Mouse (Mus musculus) limb, embryonic 12.5 days (tissue): Measurements from ENCODE around the gene Rergl. TPM values are rescaled to one million over a fixed set of nuclear protein-coding genes. Genes with fewer than 3 reads are reported as not detected.

ENCODE experiments used
- ATAC-seq: fragments of 200-750 bp; cut with Nextera tagmentation; 2 replicates; pipeline ENCODE4 v1.8.0; 2017; ENCODE audit warnings: low read depth, moderate TSS enrichment; ENCODE audit not compliant: insufficient number of reproducible peaks, insufficient read depth, low FRiP score, low TSS enrichment
- H3K27ac ChIP-seq: fragments of 300-500 bp; sonication (generic); 2 replicates; pipeline ENCODE4 v1.5.1; 2016; ENCODE audit warnings: mild to moderate bottlenecking, moderate library complexity
- H3K27me3 ChIP-seq: fragments of 300-500 bp; sonication (generic); 2 replicates; pipeline ENCODE4 v1.6.1; 2016; ENCODE audit warnings: mild to moderate bottlenecking, moderate library complexity
- H3K36me3 ChIP-seq: fragments of 300-500 bp; sonication (generic); 2 replicates; pipeline ENCODE4 v1.6.1; 2016; ENCODE audit warnings: mild to moderate bottlenecking, moderate library complexity
- H3K4me1 ChIP-seq: fragments of 300-500 bp; sonication (generic); replicated peaks from 2 replicates; pipeline ENCODE4 v1.6.1; 2016
- H3K4me2 ChIP-seq: fragments of 300-500 bp; sonication (generic); 2 replicates; pipeline ENCODE4 v1.6.1; 2016; ENCODE audit warnings: mild to moderate bottlenecking, moderate library complexity
- H3K4me3 ChIP-seq: fragments of 300-500 bp; sonication (generic); replicated peaks from 2 replicates; pipeline ENCODE4 v1.5.1; 2016; ENCODE audit warnings: mild to moderate bottlenecking
- H3K9ac ChIP-seq: fragments of 300-500 bp; sonication (generic); replicated peaks from 2 replicates; pipeline ENCODE4 v1.6.1; 2016; ENCODE audit warnings: mild to moderate bottlenecking, moderate library complexity
- H3K9me3 ChIP-seq: fragments of 300-500 bp; sonication (generic); 2 replicates; pipeline ENCODE4 v1.6.1; 2016; ENCODE audit warnings: mild to moderate bottlenecking, moderate library complexity
- WGBS: fragments of 180-500 bp; shearing (Covaris S2); methylation state at CpG from one replicate; pipeline ENCODE4 v1.1.7; 2016; 5-methylcytosine and 5-hydroxymethylcytosine counted together
- polyA plus RNA-seq: library from polyadenylated mRNA; unstranded; fragments of >200 nt; fragmentation: Nextera tagmentation; extraction: Ambion mirVana; gene quantifications from 2 replicates; pipeline ENCODE4 v1.2.1, GENCODE M21; 2016

The Rergl gene
- not detected in 2 replicates for polyA plus RNA-seq

- H3K9ac ChIP-seq: no peak within 1 kb of the TSS
- ATAC-seq: no peak
- H3K27me3 ChIP-seq: no peaks in the 10 kb centered on the region
- no peaks in the 10 kb centered on the region for H3K9me3 ChIP-seq
- H3K4me1 ChIP-seq: no peaks in the 10 kb centered on the region
- H3K4me3 ChIP-seq: no peak within 1 kb of the TSS
- 27% methylated on average over 1 of the region's 1 CpGs for WGBS
- H3K4me2 ChIP-seq: no peak within 1 kb of the TSS
- no peak within 1 kb of the TSS for H3K27ac ChIP-seq
- no peaks in the 10 kb centered on the region for H3K36me3 ChIP-seq
These were observed at the start of gene Rergl for GRCm38 (mm10) chr6:139501876-139502275. Rergl (minus strand) TSS chr6:139501976.

DNA sequence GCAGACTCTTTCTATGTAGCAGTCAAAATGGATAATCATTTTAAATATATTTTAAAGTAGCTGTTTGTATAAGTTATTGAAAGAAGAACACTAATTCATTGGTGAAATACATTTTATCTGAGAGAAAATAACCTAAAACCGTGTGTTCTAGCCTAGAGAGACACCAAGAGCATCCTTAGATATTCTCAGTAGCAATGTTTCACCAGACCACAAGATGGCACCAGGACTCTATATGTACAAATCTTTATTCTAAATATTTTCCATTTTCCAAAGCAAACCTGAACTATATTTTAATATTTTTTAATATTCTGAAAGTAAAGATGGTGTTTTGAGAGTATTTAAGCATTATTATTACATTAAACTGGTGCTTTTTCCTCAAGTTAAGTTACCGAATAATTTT is 36.7 kb upstream of the Rergl start:
- WGBS: 56% methylated on average over 2 of the region's 2 CpGs

GRCm38 (mm10) chr6:139525406-139525805 is 23.6 kb upstream of the Rergl start:
- Histone ChIP-seq H3K27me3 (no peaks in the 10 kb centered on the region), H3K4me2 (no peak overlapping the region), H3K27ac (no peak overlapping the region), H3K9me3 (no peaks in the 10 kb centered on the region), H3K36me3 (no peaks in the 10 kb centered on the region), H3K9ac (no peak overlapping the region), H3K4me1 (no peaks in the 10 kb centered on the region), H3K4me3 (no peak overlapping the region)
- no peak for ATAC-seq

More for the DNA sequence above, 36.7 kb upstream of the Rergl start:
- ATAC-seq: no peak
- H3K27me3 ChIP-seq: no peaks in the 10 kb centered on the region
- H3K27ac ChIP-seq: no peak overlapping the region
- H3K4me3 ChIP-seq: no peak overlapping the region
- H3K9ac ChIP-seq: no peak overlapping the region
- no peaks in the 10 kb centered on the region for H3K4me1 ChIP-seq
- H3K36me3 ChIP-seq: no peaks in the 10 kb centered on the region
- no peak overlapping the region for H3K4me2 ChIP-seq
- H3K9me3 ChIP-seq: no peaks in the 10 kb centered on the region

- H3K9me3 ChIP-seq: no peaks in the 10 kb centered on the region
- H3K4me3 ChIP-seq: no peak overlapping the region
- no peaks in the 10 kb centered on the region for H3K4me1 ChIP-seq
- H3K4me2 ChIP-seq: no peak overlapping the region
- H3K36me3 ChIP-seq: no peaks in the 10 kb centered on the region
- no peak for ATAC-seq
- H3K27me3 ChIP-seq: no peaks in the 10 kb centered on the region
- no peak overlapping the region for H3K9ac ChIP-seq
- 55% methylated on average over 5 of the region's 5 CpGs for WGBS
- no peak overlapping the region for H3K27ac ChIP-seq
These were observed 22.5 kb upstream of the Rergl start for GRCm38 (mm10) chr6:139524288-139524687.

DNA sequence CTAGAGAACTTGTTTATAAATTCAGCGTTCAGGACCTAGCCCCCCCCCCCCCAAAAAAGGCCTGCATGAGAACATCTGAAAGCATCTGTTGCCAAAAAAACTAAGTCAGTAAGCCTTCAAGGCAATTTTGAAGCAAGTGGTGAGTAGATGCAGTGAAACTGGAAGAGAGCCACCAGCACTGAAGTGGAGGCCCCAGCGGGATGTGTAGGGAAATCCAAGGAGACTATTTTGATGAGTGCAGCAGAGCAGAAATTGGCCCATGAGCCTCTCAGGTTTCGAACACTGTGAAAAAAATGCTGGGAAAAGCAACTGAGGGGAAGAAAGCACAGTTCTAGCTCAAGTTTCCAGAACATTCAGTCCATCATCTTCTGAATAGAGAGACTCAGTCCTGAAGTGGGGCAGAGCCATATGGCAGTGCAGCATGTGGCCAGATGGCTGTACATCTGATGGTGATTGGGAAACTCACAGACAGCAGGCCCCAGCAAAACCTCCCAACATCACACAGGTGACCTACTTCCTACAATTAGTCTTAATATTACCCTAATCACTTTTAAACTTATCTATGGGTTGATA is 13.2 kb upstream of the Rergl start:
- WGBS: 84% methylated on average over 3 of the region's 3 CpGs
- Histone ChIP-seq H3K27me3 (no peaks in the 10 kb centered on the region), H3K4me2 (no peak overlapping the region), H3K27ac (no peak overlapping the region), H3K9me3 (0 out of 2 replicates have a peak, but pooled peaks cover 2% of the 10 kb centered on the region), H3K4me3 (no peak overlapping the region), H3K36me3 (no peaks in the 10 kb centered on the region), H3K9ac (no peak overlapping the region), H3K4me1 (no peaks in the 10 kb centered on the region)
- ATAC-seq: no peak

DNA sequence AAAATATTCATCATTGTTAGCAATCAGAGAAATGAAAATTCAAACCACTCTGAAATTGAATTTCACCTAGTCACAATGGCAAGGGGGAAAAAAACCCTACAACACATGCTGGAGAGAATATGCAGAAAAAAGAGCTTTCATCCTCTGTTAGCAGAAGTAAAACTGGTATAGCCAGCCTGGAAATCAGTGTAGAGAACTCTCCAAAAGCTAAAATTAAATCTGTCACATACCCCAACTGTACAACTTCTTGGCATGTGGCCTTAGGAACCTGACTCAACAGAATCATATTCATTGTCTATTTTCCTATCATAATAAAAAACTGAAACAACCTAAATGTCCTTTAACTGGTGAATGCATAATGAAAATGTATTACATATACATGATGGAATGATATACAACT is 22.0 kb downstream of the Rergl start:
- Histone ChIP-seq H3K36me3 (no peaks in the 10 kb centered on the region), H3K9me3 (no peaks in the 10 kb centered on the region), H3K27ac (no peak overlapping the region), H3K4me3 (no peak overlapping the region), H3K4me1 (no peaks in the 10 kb centered on the region), H3K27me3 (no peaks in the 10 kb centered on the region), H3K9ac (no peak overlapping the region), H3K4me2 (no peak overlapping the region)
- no peak for ATAC-seq

DNA sequence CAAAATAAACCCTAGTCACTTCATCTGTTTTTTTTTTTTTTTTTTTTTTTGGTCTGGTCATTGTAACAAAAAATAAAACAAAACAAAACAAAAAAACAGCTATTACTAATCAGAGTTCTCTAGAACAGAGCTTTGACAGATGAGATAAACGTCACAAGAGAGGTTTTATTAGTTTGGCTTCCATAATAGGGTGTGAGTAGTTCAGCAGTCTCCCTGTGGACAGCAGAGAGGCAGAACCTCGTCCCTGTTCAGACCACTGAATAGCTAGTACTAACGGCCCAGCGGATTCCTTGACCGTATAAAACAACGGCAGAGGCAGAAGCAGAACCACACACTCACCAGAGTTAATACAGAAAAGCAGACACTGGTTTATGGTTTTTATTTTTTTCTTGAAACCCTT is 36.8 kb downstream of the Rergl start:
- Histone ChIP-seq H3K4me3 (no peak overlapping the region), H3K36me3 (no peaks in the 10 kb centered on the region), H3K9me3 (no peaks in the 10 kb centered on the region), H3K4me1 (no peaks in the 10 kb centered on the region), H3K9ac (no peak overlapping the region), H3K4me2 (no peak overlapping the region), H3K27me3 (no peaks in the 10 kb centered on the region), H3K27ac (no peak overlapping the region)
- no peak for ATAC-seq
- WGBS: 60% methylated on average over 6 of the region's 6 CpGs

DNA sequence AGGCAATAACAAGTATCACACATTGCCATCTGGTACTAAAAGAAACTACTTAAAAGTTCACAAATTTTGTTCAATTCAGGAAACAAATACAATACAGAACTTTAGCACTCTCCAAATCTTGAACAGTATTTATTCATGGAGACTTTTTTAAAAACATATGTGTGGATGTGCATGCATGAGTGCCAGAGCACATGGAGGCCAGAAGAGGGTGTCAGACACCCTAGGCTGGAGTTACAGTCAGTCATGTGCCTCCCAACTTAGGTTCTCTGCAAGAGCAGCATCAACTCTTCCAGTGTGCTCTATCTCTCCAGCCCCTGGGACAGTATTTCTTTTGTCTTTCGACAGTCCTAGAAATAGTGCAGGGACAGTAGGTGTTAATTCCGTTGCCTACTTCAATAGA is 37.5 kb downstream of the Rergl start:
- ATAC-seq: no peak
- WGBS: 89% methylated on average over 2 of the region's 2 CpGs
- no peaks in the 10 kb centered on the region for H3K27me3 ChIP-seq

DNA sequence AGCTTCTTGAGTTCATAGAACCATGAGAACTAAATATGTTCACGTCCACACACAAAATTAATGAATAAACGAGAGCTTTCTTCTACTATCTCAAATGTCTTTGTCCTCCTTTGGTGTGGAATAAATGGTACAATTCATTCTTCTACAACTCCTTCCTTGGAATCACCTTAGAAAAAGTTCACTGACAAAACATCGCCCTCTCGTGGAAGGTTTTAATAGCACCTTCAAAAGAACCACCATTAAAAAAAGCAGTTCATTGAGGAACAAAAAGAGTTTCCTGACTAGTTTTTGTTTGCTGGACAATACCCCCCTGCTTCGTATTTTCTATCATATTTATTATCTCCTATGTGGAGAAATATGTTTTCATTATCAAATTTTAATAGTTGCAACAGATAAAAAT is 40.7 kb downstream of the Rergl start:
- ATAC-seq: no peak
- no peak overlapping the region for H3K27ac ChIP-seq
- no peak overlapping the region for H3K9ac ChIP-seq
- no peaks in the 10 kb centered on the region for H3K36me3 ChIP-seq
- H3K27me3 ChIP-seq: no peaks in the 10 kb centered on the region
- no peak overlapping the region for H3K4me2 ChIP-seq
- no peak overlapping the region for H3K4me3 ChIP-seq
- no peaks in the 10 kb centered on the region for H3K9me3 ChIP-seq
- H3K4me1 ChIP-seq: no peaks in the 10 kb centered on the region
- 41% methylated on average over 5 of the region's 5 CpGs for WGBS

More for the DNA sequence above, 37.5 kb downstream of the Rergl start:
- no peak overlapping the region for H3K9ac ChIP-seq
- H3K36me3 ChIP-seq: no peaks in the 10 kb centered on the region
- no peak overlapping the region for H3K27ac ChIP-seq
- no peaks in the 10 kb centered on the region for H3K9me3 ChIP-seq
- H3K4me3 ChIP-seq: no peak overlapping the region
- no peak overlapping the region for H3K4me2 ChIP-seq
- H3K4me1 ChIP-seq: no peaks in the 10 kb centered on the region

DNA sequence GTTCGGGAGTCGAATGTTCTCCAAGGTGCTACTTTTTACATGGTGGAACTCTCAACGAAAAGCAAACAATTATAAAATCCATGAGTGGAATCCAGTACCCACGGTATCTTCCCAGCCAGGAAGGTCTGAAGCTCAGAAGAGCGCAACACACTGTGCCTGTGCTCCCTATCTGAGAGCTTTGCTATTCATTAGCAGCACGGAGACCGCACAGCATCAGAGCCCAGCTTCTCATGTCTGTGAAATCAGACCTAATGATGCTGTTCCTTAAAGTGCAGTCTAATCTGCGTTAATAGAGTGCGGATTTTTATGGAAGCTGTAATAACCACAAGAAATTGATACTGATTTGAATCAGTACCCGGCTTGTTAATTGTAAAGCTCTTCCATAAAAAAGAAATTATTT is 41.3 kb downstream of the Rergl start:
- Histone ChIP-seq H3K36me3 (no peaks in the 10 kb centered on the region), H3K27ac (no peak overlapping the region), H3K4me2 (no peak overlapping the region), H3K9ac (no peak overlapping the region), H3K4me3 (no peak overlapping the region), H3K9me3 (no peaks in the 10 kb centered on the region), H3K4me1 (no peaks in the 10 kb centered on the region), H3K27me3 (no peaks in the 10 kb centered on the region)
- 77% methylated on average over 10 of the region's 10 CpGs for WGBS
- no peak for ATAC-seq

DNA sequence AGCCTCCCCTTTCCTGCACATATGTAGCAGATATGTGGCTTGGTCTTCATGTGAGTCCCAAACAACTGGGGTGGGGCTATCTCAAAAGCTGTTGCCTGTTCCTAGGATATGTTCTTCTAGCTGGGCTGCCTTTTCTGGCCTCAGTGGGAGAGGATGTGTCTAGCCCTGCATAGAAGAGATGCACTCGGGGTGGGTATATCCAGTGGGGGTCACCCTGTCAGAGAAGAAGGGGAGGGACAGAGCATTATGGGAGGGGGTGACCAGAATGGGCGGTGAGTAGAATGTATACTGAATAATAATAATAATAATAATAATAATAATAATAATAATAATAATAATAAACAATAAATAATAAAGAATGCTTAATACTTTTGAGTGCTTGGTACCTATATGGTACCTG is 57.8 kb downstream of the Rergl start:
- ATAC-seq: peak; percentile 52; the same call in 1 of the 2 replicates
- H3K9ac ChIP-seq: no peak overlapping the region
- no peaks in the 10 kb centered on the region for H3K27me3 ChIP-seq
- no peaks in the 10 kb centered on the region for H3K4me1 ChIP-seq
- H3K36me3 ChIP-seq: no peaks in the 10 kb centered on the region
- no peak overlapping the region for H3K4me3 ChIP-seq
- no peak overlapping the region for H3K27ac ChIP-seq
- H3K4me2 ChIP-seq: no peak overlapping the region
- 95% methylated on average over 2 of the region's 2 CpGs for WGBS
- H3K9me3 ChIP-seq: no peaks in the 10 kb centered on the region
